ENCODE assay signal across 8 mouse cellular contexts in the genomic region with DNA sequence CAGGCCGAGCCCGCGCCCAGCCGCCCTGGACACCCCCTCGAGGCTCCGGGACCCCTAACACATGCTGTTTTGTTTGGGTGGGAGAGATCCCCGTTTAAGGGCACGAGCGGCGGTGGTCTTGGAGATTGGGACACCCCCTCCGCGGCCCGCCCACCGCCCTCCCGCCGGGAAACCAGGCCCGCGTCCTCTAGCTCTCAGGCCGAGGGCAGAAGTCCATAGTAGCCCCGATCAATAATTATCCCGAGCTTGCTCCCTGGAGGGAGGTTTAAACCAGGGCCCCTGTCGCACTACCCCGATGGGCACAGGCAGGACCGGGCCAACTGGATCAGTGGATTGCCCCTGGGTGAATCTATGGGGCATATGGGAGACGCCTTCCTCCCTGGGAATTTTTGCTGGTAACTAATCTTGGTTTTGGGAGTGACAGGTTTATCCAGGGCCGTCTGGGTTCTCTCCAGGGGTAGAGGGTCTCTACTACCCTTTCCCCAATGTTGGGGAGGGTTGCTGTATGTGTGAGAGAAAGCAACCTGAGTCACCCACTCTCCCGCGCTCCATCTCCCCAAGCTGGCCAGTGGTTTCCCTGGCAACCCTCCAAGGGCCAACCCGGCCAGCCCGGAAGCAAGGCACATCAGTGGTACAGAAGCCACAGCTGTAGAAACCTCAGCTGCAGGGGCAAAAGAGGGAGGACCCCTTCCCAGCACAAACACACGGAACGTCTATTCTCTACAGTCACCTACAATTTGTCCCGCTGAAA. TPM values are rescaled to one million over a fixed set of nuclear protein-coding genes. Genes with fewer than 3 reads are reported as not detected.
DNase-seq lines count a peak whose midpoint lies in the region; ATAC-seq and TF ChIP-seq lines count a peak whose summit lies in the region.

No protein-coding gene starts in this region.

- DNase-seq in CD4-positive, CD25-positive, alpha-beta regulatory T cell, adult 2 months (ENCODE audit: low read depth, low spot score): peak; percentile 56
- peak; percentile 69 for DNase-seq in forebrain, embryonic 10.5 days (ENCODE audit: extremely low spot score, low spot score)
- peak; percentile 50 for DNase-seq in heart, postnatal 25 days (ENCODE audit: low spot score)
- peak; percentile 36 to 51 for DNase-seq in layer of hippocampus, postnatal 10 days (ENCODE audit: low spot score in 2 of 2)
- peak; percentile 55 for DNase-seq in mesoderm, embryonic 11.5 days (ENCODE audit: low read depth, low spot score)

- ATAC-seq in CD4-positive, CD25-positive, alpha-beta regulatory T cell, adult 4 months: no peak

- peak overlapping the region; percentile 97 for H3K27ac ChIP-seq in bone marrow, adult 2 months (ENCODE audit: control insufficient read depth, insufficient read depth, low read depth, low read length, poor library complexity)
- peak overlapping the region; percentile 92 for H3K27ac ChIP-seq in forebrain, embryonic 10.5 days
- H3K27ac ChIP-seq in small intestine, adult 2 months (ENCODE audit: insufficient read depth, low read depth, low read length): peak overlapping the region; percentile 40

- 3% methylated on average over 33 of the region's 33 CpGs for WGBS in bone marrow, adult 2 months
- WGBS in forebrain, embryonic 10.5 days: under 1% methylated on average over 33 of the region's 33 CpGs
- WGBS in small intestine, adult 2 months: 3% methylated on average over 33 of the region's 33 CpGs

- intact Hi-C loops in heart, postnatal 25 days (cut with DNase I): no loop called here

- peaks cover 61% of the 10 kb centered on the region for H3K27me3 ChIP-seq in forebrain, embryonic 10.5 days (ENCODE audit: poor library complexity, severe bottlenecking)
- H3K27me3 ChIP-seq in small intestine, adult 2 months (ENCODE audit: control insufficient read depth, insufficient read depth, low read length): no peaks in the 10 kb centered on the region

- peak overlapping the region; percentile 92 for H3K4me3 ChIP-seq in bone marrow, adult 2 months (replicated peaks; ENCODE audit: control insufficient read depth, low read depth, low read length)
- H3K4me3 ChIP-seq in forebrain, embryonic 10.5 days: peak overlapping the region; percentile 80
- peak overlapping the region; percentile 79 for H3K4me3 ChIP-seq in small intestine, adult 2 months (ENCODE audit: low read depth, low read length)

- TF ChIP-seq POLR2A in bone marrow, adult 2 months (IDR thresholded peaks at IDR 0.05; ENCODE audit: borderline replicate concordance, control insufficient read depth, low read depth, low read length): no peak
- TF ChIP-seq POLR2A in small intestine, adult 2 months (IDR thresholded peaks at IDR 0.05; ENCODE audit: low read depth, low read length): peak; percentile 14; the same call in 1 of the 2 replicates

- H3K9me3 ChIP-seq in forebrain, embryonic 10.5 days: no peaks in the 10 kb centered on the region

- H3K36me3 ChIP-seq in forebrain, embryonic 10.5 days (replicated peaks): no peaks in the 10 kb centered on the region
- H3K36me3 ChIP-seq in small intestine, adult 2 months (ENCODE audit: control insufficient read depth, insufficient read depth, low read length): no peaks in the 10 kb centered on the region

- no peaks in the 10 kb centered on the region; the same call in 1 of the 2 replicates for H3K4me1 ChIP-seq in bone marrow, adult 2 months (ENCODE audit: control insufficient read depth, insufficient read depth, low read length)
- H3K4me1 ChIP-seq in forebrain, embryonic 10.5 days: peaks cover 42% of the 10 kb centered on the region
- peaks cover 5% of the 10 kb centered on the region; the same call in 1 of the 2 replicates for H3K4me1 ChIP-seq in small intestine, adult 2 months (ENCODE audit: control insufficient read depth, insufficient read depth, insufficient read length, low read length)

- no peak for TF ChIP-seq CTCF in bone marrow, adult 2 months (IDR thresholded peaks at IDR 0.05; ENCODE audit: control insufficient read depth, insufficient read depth, low read length)
- no peak for TF ChIP-seq CTCF in small intestine, adult 2 months (IDR thresholded peaks at IDR 0.05; ENCODE audit: extremely low read depth, insufficient read length, insufficient replicate concordance, low read depth, low read length)

RNA-seq across cellular contexts. Expression of gene Stat5b, which starts 0.4 kb away (rescaled TPM):
- polyA plus RNA-seq in CD4-positive, CD25-positive, alpha-beta regulatory T cell, adult 4 months (2017; shearing (Covaris generic)): 10 to 100 TPM; 39.3 to 53.2 TPM
- polyA plus RNA-seq in bone marrow, adult 2 months (2011; ENCODE audit: insufficient read depth, insufficient read length, low replicate concordance, missing spikeins): 10.7 and 14.5 TPM in 2 replicates
- 14.9 and 16.2 TPM in 2 replicates for polyA plus RNA-seq in forebrain, embryonic 10.5 days (2016; fragmentation: Nextera tagmentation; extraction: Ambion mirVana)
- 10 to 100 TPM; 67.6 to 68.9 TPM for total RNA-seq in heart, postnatal 25 days (2021)
- 10 to 100 TPM; 12.2 to 13.0 TPM for total RNA-seq in layer of hippocampus, postnatal 10 days (2021)
- 9.6 and 10.8 TPM in 2 replicates for polyA plus RNA-seq in small intestine, adult 2 months (2012; rRNA removed)

RNA-seq across cellular contexts. Expression of gene Stat5a, which starts 8.2 kb away (rescaled TPM):
- polyA plus RNA-seq in CD4-positive, CD25-positive, alpha-beta regulatory T cell, adult 4 months (2017; shearing (Covaris generic)): 10 to 100 TPM; 37.9 to 52.4 TPM
- polyA plus RNA-seq in bone marrow, adult 2 months (2011; ENCODE audit: insufficient read depth, insufficient read length, low replicate concordance, missing spikeins): 8.6 and 16.5 TPM in 2 replicates
- 1.7 TPM in 2 replicates for polyA plus RNA-seq in forebrain, embryonic 10.5 days (2016; fragmentation: Nextera tagmentation; extraction: Ambion mirVana)
- total RNA-seq in heart, postnatal 25 days (2021): 10 to 100 TPM; 24.3 to 30.1 TPM
- 1 to 10 TPM; 2.4 to 3.9 TPM for total RNA-seq in layer of hippocampus, postnatal 10 days (2021)
- polyA plus RNA-seq in small intestine, adult 2 months (2012; rRNA removed): 6.9 and 7.4 TPM in 2 replicates

Comparison
In these comparisons a context has a peak if more than half of its experiments do, and no peak if none do; other contexts are left out.
1. H3K27ac ChIP-seq: peak in every context shown above with its lines; median percentile 97 in bone marrow, adult 2 months; 92 in forebrain, embryonic 10.5 days; 40 in small intestine, adult 2 months.